Mouse (Mus musculus): ENCODE results near the gene Zbtb24.
"Not testable (repeated sequence)": the region's sequence is repeated elsewhere in the genome, so short reads cannot be mapped to it uniquely, and the experiment has no call there.

GRCm38 (mm10) chr10:41410821-41411220 is 39.4 kb upstream of the Zbtb24 start:
- not testable (repeated sequence) for TF ChIP-seq CTCF (IDR thresholded peaks at IDR 0.05; ENCODE audit: borderline replicate concordance, control insufficient read depth, extremely low read depth, insufficient read depth, low read length, poor library complexity); POLR2A (IDR thresholded peaks at IDR 0.05; ENCODE audit: control insufficient read depth, extremely low read depth, insufficient read depth, low read length, poor library complexity)

Data from thymus, adult 2 months (tissue).